Mouse (Mus musculus) monocyte, adult 5-6 weeks (primary cell): ENCODE data around the gene Lsm12. TPM values are rescaled to one million over a fixed set of nuclear protein-coding genes. Genes with fewer than 3 reads are reported as not detected.
A peak's percentile ranks its signal among the peaks of the same experiment; 100 is the strongest.

Source experiments
- ATAC-seq: fragments of 153-309, 156-312 bp; replicated peaks from 2 replicates; pipeline ENCODE4 v1.8.0; 2017; ENCODE audit warnings: mild to moderate bottlenecking; ENCODE audit not compliant: low TSS enrichment, insufficient number of reproducible peaks, severe bottlenecking, poor library complexity, low FRiP score
- total RNA-seq: library from RNA; stranded (forward); fragments of 200-1000, 200-491, 200-594 nt; gene quantifications from 3 replicates; pipeline ENCODE4 v1.2.3, GENCODE M21; 2017

Gene Lsm12
- 26.7 to 93.0 TPM (median 26.9 TPM) in 3 replicates for total RNA-seq

GRCm38 (mm10) chr11:102184646-102185495, at the start of gene Lsm12:
Lsm12 (minus strand) TSS chr11:102185296.
- ATAC-seq = peak; percentile 63

- peak; percentile 93 for ATAC-seq
Observed at GRCm38 (mm10) chr11:102230006-102230741, 45.1 kb upstream of the Lsm12 start, which contains the start of gene Hdac5. Hdac5 (minus strand) TSS chr11:102230166.

GRCm38 (mm10) chr11:102229331-102229953, 44.3 kb upstream of the Lsm12 start:
- no peak for ATAC-seq

GRCm38 (mm10) chr11:102228646-102229268, 43.7 kb upstream of the Lsm12 start:
- ATAC-seq = no peak

- ATAC-seq = no peak
Observed at GRCm38 (mm10) chr11:102228191-102228545, 43.1 kb upstream of the Lsm12 start.

- no peak for ATAC-seq
Observed at GRCm38 (mm10) chr11:102227270-102228190, 42.4 kb upstream of the Lsm12 start.

- ATAC-seq = no peak
Observed at GRCm38 (mm10) chr11:102226067-102226978, 41.2 kb upstream of the Lsm12 start.

GRCm38 (mm10) chr11:102225221-102225620, 40.1 kb upstream of the Lsm12 start:
- ATAC-seq = no peak

GRCm38 (mm10) chr11:102224686-102225085, 39.6 kb upstream of the Lsm12 start:
- ATAC-seq = no peak

GRCm38 (mm10) chr11:102223166-102223565, 38.1 kb upstream of the Lsm12 start:
- no peak for ATAC-seq

- no peak for ATAC-seq
Observed at GRCm38 (mm10) chr11:102221954-102222351, 36.9 kb upstream of the Lsm12 start.

- ATAC-seq = no peak
Observed at GRCm38 (mm10) chr11:102221243-102221953, 36.3 kb upstream of the Lsm12 start.

- no peak for ATAC-seq
Observed at GRCm38 (mm10) chr11:102220451-102220850, 35.4 kb upstream of the Lsm12 start.

GRCm38 (mm10) chr11:102219994-102220346, 34.9 kb upstream of the Lsm12 start:
- no peak for ATAC-seq

- no peak for ATAC-seq
Observed at GRCm38 (mm10) chr11:102219247-102219993, 34.3 kb upstream of the Lsm12 start.

GRCm38 (mm10) chr11:102218783-102219182, 33.7 kb upstream of the Lsm12 start:
- ATAC-seq = peak; percentile 88
